Mouse (Mus musculus) splenic B cell, adult 2 months (primary cell): ENCODE measurements around the gene Lrrc74b.
"Not testable (repeated sequence)": the region's sequence is repeated elsewhere in the genome, so short reads cannot be mapped to it uniquely, and the experiment has no call there.

Source experiments
- DNase-seq: peaks from one replicate; pipeline ENCODE4 v3.0.0-alpha.2; 2011; ENCODE audit warnings: low read depth, low spot score
- H3K27me3 ChIP-seq: 2 replicates; pipeline ENCODE4 v1.6.1; 2012; ENCODE audit warnings: mild to moderate bottlenecking, low read length, moderate library complexity, mixed read lengths; ENCODE audit not compliant: control insufficient read depth, poor library complexity, insufficient read depth, severe bottlenecking
- H3K36me3 ChIP-seq: 2 replicates; pipeline ENCODE4 v1.6.1; 2012; ENCODE audit warnings: mild to moderate bottlenecking, low read length, moderate library complexity, mixed read lengths; ENCODE audit not compliant: control insufficient read depth, poor library complexity, insufficient read depth, severe bottlenecking

Gene Lrrc74b

GRCm38 (mm10) chr16:17528276-17528675, 32.8 kb downstream of the Lrrc74b start:
- peaks cover 2% of the 10 kb centered on the region; the same call in 1 of the 2 replicates for H3K36me3 ChIP-seq
- no peak for DNase-seq
- no peaks in the 10 kb centered on the region for H3K27me3 ChIP-seq

- H3K36me3 ChIP-seq, result peaks cover 2% of the 10 kb centered on the region; the same call in 1 of the 2 replicates
- no peaks in the 10 kb centered on the region for H3K27me3 ChIP-seq
- no peak for DNase-seq
Observed at GRCm38 (mm10) chr16:17527606-17528005, 33.4 kb downstream of the Lrrc74b start.

- DNase-seq, result no peak
- H3K27me3 ChIP-seq, result no peaks in the 10 kb centered on the region
- peaks cover 4% of the 10 kb centered on the region for H3K36me3 ChIP-seq
Observed at GRCm38 (mm10) chr16:17526223-17526622, 34.8 kb downstream of the Lrrc74b start.

GRCm38 (mm10) chr16:17525524-17525923, 35.5 kb downstream of the Lrrc74b start:
- H3K27me3 ChIP-seq, result no peaks in the 10 kb centered on the region
- H3K36me3 ChIP-seq, result peaks cover 8% of the 10 kb centered on the region
- no peak for DNase-seq

- H3K36me3 ChIP-seq, result peaks cover 10% of the 10 kb centered on the region
- no peaks in the 10 kb centered on the region for H3K27me3 ChIP-seq
- no peak for DNase-seq
Observed at GRCm38 (mm10) chr16:17524156-17524555, 36.9 kb downstream of the Lrrc74b start.

- no peak for DNase-seq
- peaks cover 11% of the 10 kb centered on the region for H3K36me3 ChIP-seq
- no peaks in the 10 kb centered on the region for H3K27me3 ChIP-seq
Observed at GRCm38 (mm10) chr16:17518910-17519309, 42.1 kb downstream of the Lrrc74b start.

- Histone ChIP-seq H3K27me3 (no peaks in the 10 kb centered on the region), H3K36me3 (no peaks in the 10 kb centered on the region)
- no peak for DNase-seq
Observed at GRCm38 (mm10) chr16:17511431-17511830, 49.6 kb downstream of the Lrrc74b start.

- no peak for DNase-seq
- no peaks in the 10 kb centered on the region for H3K27me3 ChIP-seq
- no peaks in the 10 kb centered on the region for H3K36me3 ChIP-seq
Observed at GRCm38 (mm10) chr16:17510686-17511085, 50.4 kb downstream of the Lrrc74b start.

- DNase-seq, result no peak
- no peaks in the 10 kb centered on the region for H3K36me3 ChIP-seq
- H3K27me3 ChIP-seq, result no peaks in the 10 kb centered on the region
Observed at GRCm38 (mm10) chr16:17510143-17510542, 50.9 kb downstream of the Lrrc74b start.

GRCm38 (mm10) chr16:17509240-17509597, 51.8 kb downstream of the Lrrc74b start:
- no peaks in the 10 kb centered on the region for H3K36me3 ChIP-seq
- DNase-seq, result no peak
- H3K27me3 ChIP-seq, result no peaks in the 10 kb centered on the region

- peak; percentile 86 for DNase-seq
Observed at GRCm38 (mm10) chr16:17508546-17509239, 52.4 kb downstream of the Lrrc74b start, which contains the start of gene Lztr1. Gene Lztr1 (plus strand): TSS chr16:17508688.

GRCm38 (mm10) chr16:17508031-17508430, 53.0 kb downstream of the Lrrc74b start:
- H3K27me3 ChIP-seq, H3K36me3 ChIP-seq: not testable (repeated sequence)
- DNase-seq, result peak; percentile 48

More at GRCm38 (mm10) chr16:17508546-17509239, 52.4 kb downstream of the Lrrc74b start, which contains the start of gene Lztr1:
- H3K36me3 ChIP-seq, result no peaks in the 10 kb centered on the region
- H3K27me3 ChIP-seq, result no peaks in the 10 kb centered on the region

- H3K36me3 ChIP-seq, result no peaks in the 10 kb centered on the region
- no peaks in the 10 kb centered on the region for H3K27me3 ChIP-seq
- no peak for DNase-seq
Observed at GRCm38 (mm10) chr16:17507018-17507552, 54.0 kb downstream of the Lrrc74b start.

- Histone ChIP-seq H3K27me3 (no peaks in the 10 kb centered on the region), H3K36me3 (no peaks in the 10 kb centered on the region)
- DNase-seq, result no peak
Observed at GRCm38 (mm10) chr16:17502681-17503080, 58.4 kb downstream of the Lrrc74b start.

GRCm38 (mm10) chr16:17499249-17499883, 61.7 kb downstream of the Lrrc74b start:
- Histone ChIP-seq H3K27me3 (no peaks in the 10 kb centered on the region), H3K36me3 (no peaks in the 10 kb centered on the region)
- DNase-seq, result no peak
